Mouse (Mus musculus): Measurements from ENCODE around the gene Zgrf1. TPM values are rescaled to one million over a fixed set of nuclear protein-coding genes. Genes with fewer than 3 reads are reported as not detected.

Gene Zgrf1
- polyA plus RNA-seq, 1 experiment from 2014 or later: 12.0 TPM

GRCm38 (mm10) chr3:127651742-127652653, 98.7 kb downstream of the Zgrf1 start:
- Histone ChIP-seq H3K4me1 (no peaks in the 10 kb centered on the region), H3K27ac (no peak overlapping the region), H3K36me3 (no peaks in the 10 kb centered on the region), H3K9me3 (no peaks in the 10 kb centered on the region), H3K4me2 (no peak overlapping the region), H3K4me3 (no peak overlapping the region), H3K9ac (no peak overlapping the region), H3K27me3 (peaks cover 11% of the 10 kb centered on the region)
- 48% methylated on average over 7 of the region's 7 CpGs for WGBS
- ATAC-seq (ENCODE audit: insufficient number of reproducible peaks, insufficient read depth, low FRiP score, low TSS enrichment, low read depth): no peak

- ATAC-seq (ENCODE audit: insufficient number of reproducible peaks, insufficient read depth, low FRiP score, low TSS enrichment, low read depth): no peak
- no peak overlapping the region for H3K9ac ChIP-seq
- 0 out of 2 replicates have a peak, but pooled peaks cover 3% of the 10 kb centered on the region for H3K4me1 ChIP-seq
- no peak overlapping the region for H3K4me3 ChIP-seq
- no peaks in the 10 kb centered on the region for H3K27me3 ChIP-seq
- no peaks in the 10 kb centered on the region for H3K36me3 ChIP-seq
- 66% methylated on average over 7 of the region's 7 CpGs for WGBS
- no peaks in the 10 kb centered on the region for H3K9me3 ChIP-seq
- no peak overlapping the region for H3K27ac ChIP-seq
- no peak overlapping the region for H3K4me2 ChIP-seq
Measured at GRCm38 (mm10) chr3:127660712-127661111, 107.4 kb downstream of the Zgrf1 start.

DNA sequence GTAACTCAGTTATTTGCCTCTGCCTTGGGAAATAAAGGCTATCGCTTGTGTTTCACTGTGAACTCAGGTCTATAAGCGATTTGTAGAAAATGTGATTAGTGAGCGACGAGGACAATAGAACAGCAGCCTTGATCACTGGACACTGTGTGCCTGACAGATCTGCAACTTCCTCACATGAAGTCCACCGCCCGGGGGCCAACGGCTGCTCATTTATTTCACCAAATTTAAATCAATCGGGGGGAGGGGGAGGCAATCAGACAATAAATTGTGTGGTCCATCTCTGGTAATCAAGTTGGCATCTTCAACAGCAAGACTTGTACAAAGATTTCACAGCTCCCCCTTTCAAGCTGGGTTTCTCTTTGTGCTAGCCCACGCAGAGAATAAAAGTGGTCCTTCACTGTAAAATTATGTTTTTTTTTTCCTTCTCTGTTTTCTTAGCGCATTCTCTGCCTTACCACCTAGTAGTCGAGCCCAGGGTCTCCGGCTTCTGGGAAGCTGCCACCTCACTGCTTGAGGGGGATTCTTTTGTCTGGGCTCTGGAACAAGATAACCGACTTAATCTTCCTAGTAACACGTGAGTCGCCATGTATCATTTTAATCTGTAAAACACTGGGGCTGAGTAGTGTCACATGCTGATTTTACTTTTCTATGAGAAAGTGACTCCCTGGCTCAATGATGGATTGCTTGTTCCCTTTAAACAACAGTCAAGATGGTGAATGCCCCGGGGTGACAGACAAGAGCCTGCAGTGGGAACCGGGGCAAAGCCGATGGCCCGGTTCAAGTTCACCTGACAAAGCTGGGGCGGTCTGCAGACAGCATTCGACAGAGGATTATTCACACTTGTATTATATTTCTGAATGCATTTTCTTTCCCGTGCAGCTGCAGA, 108.6 kb downstream of the Zgrf1 start:
- no peaks in the 10 kb centered on the region for H3K36me3 ChIP-seq
- H3K9ac ChIP-seq: no peak overlapping the region
- no peaks in the 10 kb centered on the region for H3K27me3 ChIP-seq
- H3K27ac ChIP-seq: no peak overlapping the region
- H3K4me1 ChIP-seq: 0 out of 2 replicates have a peak, but pooled peaks cover 3% of the 10 kb centered on the region
- no peak overlapping the region for H3K4me2 ChIP-seq
- no peak overlapping the region for H3K4me3 ChIP-seq
- no peak for ATAC-seq (ENCODE audit: insufficient number of reproducible peaks, insufficient read depth, low FRiP score, low TSS enrichment, low read depth)
- WGBS: 56% methylated on average over 22 of the region's 22 CpGs
- no peaks in the 10 kb centered on the region for H3K9me3 ChIP-seq

MicroRNAs encoded within 50 kb of the gene (microRNA counts, 519-probe panel; counts per million panel counts)
- 236 counts per million, percentile 44 among the panel's probes with 10 or more counts for microRNA mmu-miR-302a
- 236 counts per million, percentile 44 among the panel's probes with 10 or more counts for microRNA mmu-miR-302b
- 236 counts per million, percentile 44 among the panel's probes with 10 or more counts for microRNA mmu-miR-302c
- microRNA mmu-miR-302d: 236 counts per million, percentile 44 among the panel's probes with 10 or more counts
- microRNA mmu-miR-367: 3,043 counts per million, percentile 70 among the panel's probes with 10 or more counts

Small RNAs within 50 kb of the gene (microRNA-seq; reads per million reads assigned to microRNA genes)
- gene Mir302a (234 reads per million, percentile 64 among the genes with 10 or more reads in this experiment), gene Mir302b (145 reads per million, percentile 58 among the genes with 10 or more reads in this experiment), gene Mir302c (22.0 reads per million, percentile 36 among the genes with 10 or more reads in this experiment), gene Mir302d (190 reads per million, percentile 62 among the genes with 10 or more reads in this experiment), gene Mir367 (not detected)

Other genes starting within 250 kb of the Zgrf1 start
- 33.4 and 37.6 TPM in 2 replicates for gene Ank2, start 54.1 kb upstream of the Zgrf1 start, polyA plus RNA-seq (2015; fragmentation: Nextera tagmentation; extraction: Ambion mirVana)
- gene Larp7, start 140 bp upstream of the Zgrf1 start, polyA plus RNA-seq (2015; fragmentation: Nextera tagmentation; extraction: Ambion mirVana): 60.0 and 69.1 TPM in 2 replicates
- 0.26 and 0.32 TPM in 2 replicates for gene Neurog2, start 79.6 kb downstream of the Zgrf1 start, polyA plus RNA-seq (2015; fragmentation: Nextera tagmentation; extraction: Ambion mirVana)
- 2.3 and 3.0 TPM in 2 replicates for gene Alpk1, start 227.0 kb downstream of the Zgrf1 start, polyA plus RNA-seq (2015; fragmentation: Nextera tagmentation; extraction: Ambion mirVana)
- gene Tifa, start 236.3 kb downstream of the Zgrf1 start, polyA plus RNA-seq (2015; fragmentation: Nextera tagmentation; extraction: Ambion mirVana): 2.4 and 3.7 TPM in 2 replicates

Data from embryonic facial prominence, embryonic 13.5 days (tissue).